Mouse (Mus musculus) gastrocnemius, adult 2 months (tissue): Measurements from ENCODE around the gene Usp40. TPM values are rescaled to one million over a fixed set of nuclear protein-coding genes. Genes with fewer than 3 reads are reported as not detected.
A peak's percentile ranks its signal among the peaks of the same experiment; 100 is the strongest.

ENCODE experiments used
- DNase-seq: peaks from one replicate; pipeline ENCODE4 v3.0.0; 2022
- H3K27ac ChIP-seq: fragments of 200-600 bp; 2 replicates; pipeline ENCODE4 v1.8.1; 2022; ENCODE audit warnings: mild to moderate bottlenecking
- H3K4me3 ChIP-seq: fragments of 200-600 bp; 2 replicates; pipeline ENCODE4 v1.8.1; 2022; ENCODE audit warnings: mild to moderate bottlenecking, moderate library complexity
- CTCF ChIP-seq: fragments of 200-600 bp; IDR thresholded peaks from 2 replicates; pipeline ENCODE4 v1.8.1; 2022; ENCODE audit warnings: antibody characterized with exemption, mild to moderate bottlenecking, moderate library complexity
- intact Hi-C: fragments of 180-260 bp; cut with DNase I; formaldehyde crosslinking; loops from one replicate; pipeline ENCODE4 v1.15.1; 2025
- total RNA-seq, 2 experiments: library from RNA; stranded (reverse); gene quantifications; 2 replicates each; pipeline ENCODE4 v1.2.3; 2021

Usp40 gene
- total RNA-seq, 2 experiments from 2014 or later = 10.1 to 10.5 TPM

- Histone ChIP-seq H3K27ac (no peak overlapping the region), H3K4me3 (no peak overlapping the region)
- DNase-seq = no peak
- intact Hi-C loops = no loop called here
- no peak for TF ChIP-seq CTCF
Measured at GRCm38 (mm10) chr1:87935095-87935494, 73.3 kb downstream of the Usp40 start.

GRCm38 (mm10) chr1:87933051-87933450 lies 75.3 kb downstream of the Usp40 start:
- intact Hi-C loops = no loop called here

GRCm38 (mm10) chr1:87929730-87930129 lies 78.6 kb downstream of the Usp40 start:
- intact Hi-C loops = loop anchor here (10.0 kb wide), 1 partner anchor 485 kb away; no protein-coding TSS in a partner anchor
- no peak for TF ChIP-seq CTCF
- peak; percentile 49 for DNase-seq
- H3K4me3 ChIP-seq = no peak overlapping the region
- no peak overlapping the region for H3K27ac ChIP-seq

More at GRCm38 (mm10) chr1:87933051-87933450, 75.3 kb downstream of the Usp40 start:
- TF ChIP-seq CTCF = no peak
- Histone ChIP-seq H3K27ac (peak overlapping the region; percentile 35; the same call in 1 of the 2 replicates), H3K4me3 (no peak overlapping the region)
- peak; percentile 58 for DNase-seq

- no peak overlapping the region for H3K27ac ChIP-seq
- TF ChIP-seq CTCF = no peak
- H3K4me3 ChIP-seq = no peak overlapping the region
- intact Hi-C loops = loop anchor here (2.0 to 10.0 kb wide), 4 partner anchors 73 to 480 kb away; partner anchors contain the start of gene Dgkd
- no peak for DNase-seq
Measured at GRCm38 (mm10) chr1:87924888-87925287, 83.5 kb downstream of the Usp40 start.

GRCm38 (mm10) chr1:87922666-87923065 lies 85.7 kb downstream of the Usp40 start:
- peak; percentile 59 for DNase-seq
- peak; percentile 78 for TF ChIP-seq CTCF
- intact Hi-C loops = loop anchor here (5.0 to 10.0 kb wide), 3 partner anchors 70 to 478 kb away; partner anchors contain the start of gene Dgkd
- H3K27ac ChIP-seq = no peak overlapping the region
- no peak overlapping the region for H3K4me3 ChIP-seq

GRCm38 (mm10) chr1:87920056-87920614 lies 88.2 kb downstream of the Usp40 start:
- no peak for TF ChIP-seq CTCF
- no peak for DNase-seq
- intact Hi-C loops = loop anchor here (5.0 to 10.0 kb wide), 3 partner anchors 68 to 475 kb away; partner anchors contain the start of gene Dgkd
- H3K27ac ChIP-seq = no peak overlapping the region
- H3K4me3 ChIP-seq = no peak overlapping the region

- intact Hi-C loops = no loop called here
- no peak overlapping the region for H3K27ac ChIP-seq
- no peak for TF ChIP-seq CTCF
- H3K4me3 ChIP-seq = no peak overlapping the region
- no peak for DNase-seq
Measured at GRCm38 (mm10) chr1:87918061-87918460, 90.3 kb downstream of the Usp40 start.

GRCm38 (mm10) chr1:87917361-87917760 lies 91.0 kb downstream of the Usp40 start:
- H3K4me3 ChIP-seq = no peak overlapping the region
- H3K27ac ChIP-seq = no peak overlapping the region
- intact Hi-C loops = no loop called here
- DNase-seq = no peak
- no peak for TF ChIP-seq CTCF

GRCm38 (mm10) chr1:87913356-87913755 lies 95.0 kb downstream of the Usp40 start:
- intact Hi-C loops = no loop called here
- Histone ChIP-seq H3K27ac (no peak overlapping the region), H3K4me3 (no peak overlapping the region)
- DNase-seq = no peak
- TF ChIP-seq CTCF = no peak

- no peak for TF ChIP-seq CTCF
- intact Hi-C loops = no loop called here
- DNase-seq = no peak
- H3K27ac ChIP-seq = no peak overlapping the region
- H3K4me3 ChIP-seq = no peak overlapping the region
Measured at GRCm38 (mm10) chr1:87910428-87910827, 97.9 kb downstream of the Usp40 start.

GRCm38 (mm10) chr1:87909565-87909964 lies 98.8 kb downstream of the Usp40 start:
- Histone ChIP-seq H3K4me3 (no peak overlapping the region), H3K27ac (no peak overlapping the region)
- intact Hi-C loops = no loop called here
- TF ChIP-seq CTCF = no peak
- DNase-seq = no peak

GRCm38 (mm10) chr1:87908736-87909135 lies 99.6 kb downstream of the Usp40 start:
- Histone ChIP-seq H3K4me3 (no peak overlapping the region), H3K27ac (no peak overlapping the region)
- DNase-seq = no peak
- intact Hi-C loops = no loop called here
- no peak for TF ChIP-seq CTCF

- intact Hi-C loops = no loop called here
- TF ChIP-seq CTCF = no peak
- H3K4me3 ChIP-seq = no peak overlapping the region
- DNase-seq = no peak
- H3K27ac ChIP-seq = no peak overlapping the region
Measured at GRCm38 (mm10) chr1:87908006-87908405, 100.3 kb downstream of the Usp40 start.
